Comparison of ENCODE assay signal across 13 mouse cellular contexts in genomic region chr17:6180421-6180820, GRCm38 (mm10).
DNase-seq lines count a peak whose midpoint lies in the region; ATAC-seq lines count a peak whose summit lies in the region.
"Had no signal": no experiment of that assay in that cellular context is flagged by ENCODE, and none has a peak within 500 bp of the region (broad histone marks: within the 10 kb centered on the region; RNA-seq: fewer than 3 reads in every experiment).

No protein-coding gene starts in this region.

- no peak overlapping the region for H3K9ac ChIP-seq in hindbrain, embryonic 13.5 days
- H3K9ac ChIP-seq in hindbrain, embryonic 11.5 days (ENCODE audit: low read depth, low read length), result no peak overlapping the region
- H3K9ac ChIP-seq: intestine, embryonic 15.5 days; lung, embryonic 15.5 days had no signal

- H3K27ac ChIP-seq in hindbrain, embryonic 13.5 days, result peak overlapping the region; percentile 59
- no peak overlapping the region for H3K27ac ChIP-seq in hindbrain, embryonic 11.5 days (ENCODE audit: low read depth, low read length)
- H3K27ac ChIP-seq: intestine, embryonic 15.5 days; limb, embryonic 10.5 days; lung, embryonic 15.5 days had no signal

- peaks cover 21% of the 10 kb centered on the region for H3K4me1 ChIP-seq in hindbrain, embryonic 13.5 days (replicated peaks)
- no peaks in the 10 kb centered on the region for H3K4me1 ChIP-seq in hindbrain, embryonic 11.5 days (replicated peaks; ENCODE audit: control insufficient read depth, insufficient read depth, low read length)
- H3K4me1 ChIP-seq: lung, embryonic 15.5 days had no signal

- peaks cover 47% of the 10 kb centered on the region for H3K36me3 ChIP-seq in hindbrain, embryonic 13.5 days
- H3K36me3 ChIP-seq in hindbrain, embryonic 11.5 days (ENCODE audit: control insufficient read depth, insufficient read depth, low read length), result 0 out of 2 replicates have a peak, but pooled peaks cover 5% of the 10 kb centered on the region
- H3K36me3 ChIP-seq: intestine, embryonic 15.5 days had no signal

- H3K4me2 ChIP-seq in hindbrain, embryonic 13.5 days, result no peak overlapping the region
- no peak overlapping the region for H3K4me2 ChIP-seq in hindbrain, embryonic 11.5 days (replicated peaks; ENCODE audit: low read depth, low read length)
- H3K4me2 ChIP-seq: heart, embryonic 11.5 days; intestine, embryonic 15.5 days; lung, embryonic 15.5 days had no signal

- DNase-seq in hindbrain, embryonic 11.5 days (ENCODE audit: low spot score), result no peak
- DNase-seq in 3T3-L1 (ENCODE audit: low read depth, low spot score), result peak; percentile 51
- DNase-seq in adrenal gland, adult 8-10 months, result peak; percentile 24
- peak; percentile 43 for DNase-seq in layer of hippocampus, adult 9-10 months (ENCODE audit: low spot score)
- DNase-seq in spleen, postnatal 14 days (ENCODE audit: low spot score in 2 of 2), result no peak
- no peak for DNase-seq in retina, postnatal 1 day
- DNase-seq in thymus, postnatal 0 days (ENCODE audit: low spot score), result no peak
- DNase-seq: thymus, adult 2 months had no signal

- H3K9me3 ChIP-seq in hindbrain, embryonic 13.5 days, result 0 out of 2 replicates have a peak, but pooled peaks cover 3% of the 10 kb centered on the region
- no peaks in the 10 kb centered on the region for H3K9me3 ChIP-seq in hindbrain, embryonic 11.5 days (ENCODE audit: control insufficient read depth, low read length)
- H3K9me3 ChIP-seq: intestine, embryonic 15.5 days; limb, embryonic 10.5 days; lung, embryonic 15.5 days had no signal

- WGBS in hindbrain, embryonic 13.5 days, result 49% methylated on average over 3 of the region's 3 CpGs
- 68% methylated on average over 3 of the region's 3 CpGs for WGBS in hindbrain, embryonic 11.5 days

- H3K27me3 ChIP-seq in hindbrain, embryonic 13.5 days, result no peaks in the 10 kb centered on the region
- no peaks in the 10 kb centered on the region for H3K27me3 ChIP-seq in hindbrain, embryonic 11.5 days (ENCODE audit: control insufficient read depth, insufficient read depth, low read length)
- H3K27me3 ChIP-seq: intestine, embryonic 15.5 days; lung, embryonic 15.5 days had no signal

- no peak overlapping the region for H3K4me3 ChIP-seq in hindbrain, embryonic 13.5 days
- H3K4me3 ChIP-seq in hindbrain, embryonic 11.5 days (ENCODE audit: low read depth, low read length), result no peak overlapping the region
- H3K4me3 ChIP-seq: intestine, embryonic 15.5 days; limb, embryonic 10.5 days; lung, embryonic 15.5 days had no signal

- ATAC-seq in hindbrain, embryonic 13.5 days (ENCODE audit: low FRiP score), result no peak
- ATAC-seq in hindbrain, embryonic 11.5 days (ENCODE audit: low FRiP score), result no peak
- ATAC-seq: intestine, embryonic 15.5 days had no signal

Comparison
In these comparisons a context has a peak if more than half of its experiments do, and no peak if none do; other contexts are left out.
1. DNase-seq: peak in 3T3-L1 (single experiment), adrenal gland, adult 8-10 months (single experiment) and layer of hippocampus, adult 9-10 months (single experiment); none in hindbrain, embryonic 11.5 days (single experiment), spleen, postnatal 14 days (0 of 2), retina, postnatal 1 day (single experiment) and thymus, postnatal 0 days (single experiment).